Mouse (Mus musculus): Measurements from ENCODE around the gene Duxf3. TPM values are rescaled to one million over a fixed set of nuclear protein-coding genes. Genes with fewer than 3 reads are reported as not detected.

The Duxf3 gene
- total and polyA plus RNA-seq, 3 experiments = 0.17 TPM; not detected in 2

- no peak overlapping the region for H3K27ac ChIP-seq (ENCODE audit: insufficient read depth, low read depth)
- H3K79me2 ChIP-seq (replicated peaks; ENCODE audit: control insufficient read depth, extremely low read depth, insufficient read depth, poor library complexity, severe bottlenecking) = no peaks in the 10 kb centered on the region
- H3K4me3 ChIP-seq (replicated peaks in 1 of 3; ENCODE audit: low read depth in 2 of 3, low read length in 2 of 3, poor library complexity in 1 of 3) = no peak overlapping the region
- H3K4me1 ChIP-seq (ENCODE audit: control insufficient read depth in 1 of 2, insufficient read depth in 2 of 2) = no peaks in the 10 kb centered on the region
- H3K9ac ChIP-seq (ENCODE audit: insufficient read depth, low read depth) = no peak overlapping the region
- dilution Hi-C loops (cut with MboI; ENCODE audit: extremely low pct_ligation_motif_present, extremely low pct_unique_long_range_greater_than_20kb, low sequenced_read_pairs) (no loop called here), in situ Hi-C loops (cut with MboI; ENCODE audit: low pct_ligation_motif_present, low pct_unique_long_range_greater_than_20kb, low sequenced_read_pairs) (no loop called here)
- H3K4me2 ChIP-seq (ENCODE audit: insufficient read depth, low read depth, poor library complexity, severe bottlenecking) = no peak overlapping the region
- H3K9me3 ChIP-seq (replicated peaks; ENCODE audit: low read length) = no peaks in the 10 kb centered on the region
- H3K36me3 ChIP-seq (replicated peaks in 1 of 2; ENCODE audit: control insufficient read depth in 1 of 2, insufficient read depth in 1 of 2, low read length in 1 of 2) = no peaks in the 10 kb centered on the region
- no peak for DNase-seq (ENCODE audit: extremely low read depth)
- peaks cover 44% of the 10 kb centered on the region for H3K27me3 ChIP-seq (replicated peaks)
- peak; percentile 78 for TF ChIP-seq BHLHE40 (IDR thresholded peaks at IDR 0.05; ENCODE audit: low read depth, low read length)
- no peak for TF ChIP-seq ZKSCAN1 (IDR thresholded peaks at IDR 0.05; ENCODE audit: borderline replicate concordance, low read depth, low read length)
- TF ChIP-seq TCF12 (IDR thresholded peaks at IDR 0.05; ENCODE audit: low read depth, low read length) = no peak
- TF ChIP-seq ELF1 (IDR thresholded peaks at IDR 0.05; ENCODE audit: low read depth, low read length) = no peak
- no peak for TF ChIP-seq MAZ (IDR thresholded peaks at IDR 0.05; ENCODE audit: low read depth, low read length)
- TF ChIP-seq IRF4 (IDR thresholded peaks at IDR 0.05; ENCODE audit: low read depth, low read length) = no peak
- no peak for TF ChIP-seq JUND (conservative IDR thresholded peaks at IDR 0.05; ENCODE audit: low read depth, low read length)
These were observed 11.7 kb downstream of the Duxf3 start for GRCm38 (mm10) chr10:58220726-58221125.

GRCm38 (mm10) chr10:58217366-58217765 is 15.1 kb downstream of the Duxf3 start:
- Histone ChIP-seq H3K36me3 (replicated peaks in 1 of 2; ENCODE audit: control insufficient read depth in 1 of 2, insufficient read depth in 1 of 2, low read length in 1 of 2) (no peaks in the 10 kb centered on the region), H3K4me2 (ENCODE audit: insufficient read depth, low read depth, poor library complexity, severe bottlenecking) (no peak overlapping the region), H3K9me3 (replicated peaks; ENCODE audit: low read length) (no peaks in the 10 kb centered on the region), H3K4me1 (ENCODE audit: control insufficient read depth in 1 of 2, insufficient read depth in 2 of 2) (no peaks in the 10 kb centered on the region), H3K9ac (ENCODE audit: insufficient read depth, low read depth) (no peak overlapping the region), H3K4me3 (replicated peaks in 1 of 3; ENCODE audit: low read depth in 2 of 3, low read length in 2 of 3, poor library complexity in 1 of 3) (no peak overlapping the region), H3K27ac (ENCODE audit: insufficient read depth, low read depth) (no peak overlapping the region), H3K27me3 (replicated peaks) (peaks cover 69% of the 10 kb centered on the region), H3K79me2 (replicated peaks; ENCODE audit: control insufficient read depth, extremely low read depth, insufficient read depth, poor library complexity, severe bottlenecking) (no peaks in the 10 kb centered on the region)
- TF ChIP-seq POLR2AphosphoS2 (IDR thresholded peaks at IDR 0.05; ENCODE audit: low read depth, low read length) (no peak), MYC (IDR thresholded peaks at IDR 0.05; ENCODE audit: low read depth, low read length) (no peak), SIN3A (IDR thresholded peaks at IDR 0.05; ENCODE audit: low read length) (no peak), CHD1 (IDR thresholded peaks at IDR 0.05; ENCODE audit: low read depth, low read length) (no peak), ZKSCAN1 (IDR thresholded peaks at IDR 0.05; ENCODE audit: borderline replicate concordance, low read depth, low read length) (no peak), RAD21 (IDR thresholded peaks at IDR 0.05; ENCODE audit: low read depth, low read length) (no peak), SMC3 (IDR thresholded peaks at IDR 0.05; ENCODE audit: low read depth, low read length) (no peak), ELF1 (IDR thresholded peaks at IDR 0.05; ENCODE audit: low read depth, low read length) (no peak)
- in situ Hi-C loops (cut with MboI; ENCODE audit: low pct_ligation_motif_present, low pct_unique_long_range_greater_than_20kb, low sequenced_read_pairs) = no loop called here
- no peak for DNase-seq (ENCODE audit: extremely low read depth)
- dilution Hi-C loops (cut with MboI; ENCODE audit: extremely low pct_ligation_motif_present, extremely low pct_unique_long_range_greater_than_20kb, low sequenced_read_pairs) = no loop called here

GRCm38 (mm10) chr10:58215353-58215752 is 17.1 kb downstream of the Duxf3 start:
- Histone ChIP-seq H3K36me3 (replicated peaks in 1 of 2; ENCODE audit: control insufficient read depth in 1 of 2, insufficient read depth in 1 of 2, low read length in 1 of 2) (no peaks in the 10 kb centered on the region), H3K4me2 (ENCODE audit: insufficient read depth, low read depth, poor library complexity, severe bottlenecking) (no peak overlapping the region), H3K4me1 (ENCODE audit: control insufficient read depth in 1 of 2, insufficient read depth in 2 of 2) (no peaks in the 10 kb centered on the region), H3K4me3 (replicated peaks in 1 of 3; ENCODE audit: low read depth in 2 of 3, low read length in 2 of 3, poor library complexity in 1 of 3) (no peak overlapping the region), H3K79me2 (replicated peaks; ENCODE audit: control insufficient read depth, extremely low read depth, insufficient read depth, poor library complexity, severe bottlenecking) (no peaks in the 10 kb centered on the region), H3K9ac (ENCODE audit: insufficient read depth, low read depth) (no peak overlapping the region), H3K27ac (ENCODE audit: insufficient read depth, low read depth) (no peak overlapping the region), H3K9me3 (replicated peaks; ENCODE audit: low read length) (no peaks in the 10 kb centered on the region), H3K27me3 (replicated peaks) (peaks cover 84% of the 10 kb centered on the region)
- in situ Hi-C loops (cut with MboI; ENCODE audit: low pct_ligation_motif_present, low pct_unique_long_range_greater_than_20kb, low sequenced_read_pairs) (no loop called here), dilution Hi-C loops (cut with MboI; ENCODE audit: extremely low pct_ligation_motif_present, extremely low pct_unique_long_range_greater_than_20kb, low sequenced_read_pairs) (no loop called here)
- no peak for DNase-seq (ENCODE audit: extremely low read depth)
- TF ChIP-seq IRF4 (IDR thresholded peaks at IDR 0.05; ENCODE audit: low read depth, low read length) (no peak), MEF2A (IDR thresholded peaks at IDR 0.05; ENCODE audit: borderline replicate concordance, low read depth, low read length) (no peak), EP300 (IDR thresholded peaks at IDR 0.05; ENCODE audit: low read length) (no peak), CHD2 (IDR thresholded peaks at IDR 0.05; ENCODE audit: low read length) (no peak), KAT2A (IDR thresholded peaks at IDR 0.05; ENCODE audit: insufficient replicate concordance, low read length) (no peak)
